Mouse (Mus musculus) heart, embryonic 13.5 days (tissue): ENCODE results near the gene Ddit4. TPM values are rescaled to one million over a fixed set of nuclear protein-coding genes. Genes with fewer than 3 reads are reported as not detected.

Experiments
- ATAC-seq: fragments of 200-750 bp; cut with Nextera tagmentation; 2 replicates; pipeline ENCODE4 v1.8.0; 2017; ENCODE audit warnings: moderate TSS enrichment; ENCODE audit not compliant: insufficient number of reproducible peaks, low FRiP score, low TSS enrichment; ENCODE audit errors: extremely low read depth
- H3K27ac ChIP-seq: fragments of 300-500 bp; sonication (generic); replicated peaks from 2 replicates; pipeline ENCODE4 v1.5.1; 2015; ENCODE audit warnings: moderate library complexity, mild to moderate bottlenecking, inconsistent platforms
- H3K27me3 ChIP-seq: fragments of 300-500 bp; sonication (generic); replicated peaks from 2 replicates; pipeline ENCODE4 v1.6.1; 2015; ENCODE audit warnings: mild to moderate bottlenecking, inconsistent platforms
- H3K36me3 ChIP-seq: fragments of 300-500 bp; sonication (generic); 2 replicates; pipeline ENCODE4 v1.6.1; 2015; ENCODE audit warnings: mild to moderate bottlenecking, inconsistent platforms
- H3K4me1 ChIP-seq: fragments of 300-500 bp; sonication (generic); 2 replicates; pipeline ENCODE4 v1.6.1; 2015; ENCODE audit warnings: inconsistent platforms
- H3K4me2 ChIP-seq: fragments of 300-500 bp; sonication (generic); 2 replicates; pipeline ENCODE4 v1.6.1; 2015; ENCODE audit warnings: inconsistent platforms, mild to moderate bottlenecking, moderate library complexity
- H3K4me3 ChIP-seq: fragments of 300-500 bp; sonication (generic); 2 replicates; pipeline ENCODE4 v1.5.1; 2015; ENCODE audit warnings: moderate library complexity, mild to moderate bottlenecking, inconsistent platforms
- H3K9ac ChIP-seq: fragments of 300-500 bp; sonication (generic); 2 replicates; pipeline ENCODE4 v1.6.1; 2015; ENCODE audit warnings: inconsistent platforms, mild to moderate bottlenecking, moderate library complexity
- H3K9me3 ChIP-seq: fragments of 300-500 bp; sonication (generic); 2 replicates; pipeline ENCODE4 v1.6.1; 2016; ENCODE audit warnings: inconsistent platforms
- WGBS: fragments of 180-500 bp; shearing (Covaris S2); methylation state at CpG from one replicate; pipeline ENCODE4 v1.1.7; 2015; ENCODE audit warnings: mixed read lengths; 5-methylcytosine and 5-hydroxymethylcytosine counted together
- polyA plus RNA-seq: library from polyadenylated mRNA; unstranded; fragments of >200 nt; fragmentation: Nextera tagmentation; extraction: Ambion mirVana; gene quantifications from 2 replicates; pipeline ENCODE4 v1.2.1, GENCODE M21; 2015

Gene Ddit4
- polyA plus RNA-seq, 1 experiment from 2014 or later, result 19.7 TPM

DNA sequence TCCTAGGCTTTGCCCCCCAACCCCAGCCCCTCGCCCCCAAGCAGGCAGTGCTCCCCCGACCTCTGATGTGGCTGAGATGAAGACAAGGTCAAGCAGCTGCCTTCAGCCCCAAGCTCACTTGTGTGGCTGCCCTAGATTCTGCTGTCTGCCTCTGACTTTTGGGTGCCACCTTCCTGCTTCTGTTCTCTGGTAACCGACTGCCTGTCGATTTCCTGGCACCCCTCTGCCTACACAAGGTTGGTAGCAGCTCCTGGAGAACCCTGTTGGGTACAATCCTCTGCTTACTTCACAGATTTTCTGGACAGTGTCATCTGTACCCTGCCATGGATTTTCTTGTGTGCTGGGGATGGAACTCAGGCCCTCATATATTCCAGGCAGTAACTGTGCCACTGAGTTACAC lies 29.7 kb upstream of the Ddit4 start:
- Histone ChIP-seq H3K9me3 (no peaks in the 10 kb centered on the region), H3K9ac (peak overlapping the region; percentile 58; the same call in 1 of the 2 replicates), H3K4me1 (peaks cover 60% of the 10 kb centered on the region), H3K4me3 (no peak overlapping the region), H3K36me3 (peaks cover 11% of the 10 kb centered on the region), H3K4me2 (no peak overlapping the region), H3K27ac (peak overlapping the region; percentile 53), H3K27me3 (no peaks in the 10 kb centered on the region)
- WGBS, result 55% methylated on average over 4 of the region's 4 CpGs
- ATAC-seq, result no peak; the same call in 1 of the 2 replicates

DNA sequence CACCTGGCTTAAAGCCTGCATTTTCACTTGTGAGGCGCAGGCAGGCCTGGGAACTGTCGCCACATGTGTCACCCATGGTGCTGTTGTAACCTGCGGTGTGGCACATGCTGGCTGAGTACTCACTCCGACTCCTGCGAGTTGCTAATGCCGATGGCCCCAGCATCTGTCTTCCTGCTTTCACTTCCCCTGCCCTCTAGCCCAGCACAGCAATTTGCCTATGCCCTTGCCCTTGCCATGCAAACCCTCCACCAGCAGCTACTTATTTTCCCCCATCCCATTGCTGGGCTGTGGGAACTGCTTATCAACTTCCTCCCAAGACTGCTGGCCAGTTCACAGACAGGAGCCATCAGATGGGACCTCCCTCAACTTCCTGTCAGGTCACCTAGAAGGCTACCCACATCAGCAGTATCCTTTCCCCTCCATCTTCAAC lies 29.2 kb upstream of the Ddit4 start:
- ATAC-seq, result 0 out of 2 replicates have a peak, but pooled peaks have one; percentile 32
- H3K4me1 ChIP-seq, result peaks cover 61% of the 10 kb centered on the region
- WGBS, result 63% methylated on average over 6 of the region's 6 CpGs
- H3K9me3 ChIP-seq, result no peaks in the 10 kb centered on the region
- no peak overlapping the region for H3K4me3 ChIP-seq
- H3K9ac ChIP-seq, result no peak overlapping the region
- H3K27me3 ChIP-seq, result no peaks in the 10 kb centered on the region
- no peak overlapping the region for H3K4me2 ChIP-seq
- peaks cover 6% of the 10 kb centered on the region for H3K36me3 ChIP-seq
- peak overlapping the region; percentile 53 for H3K27ac ChIP-seq

GRCm38 (mm10) chr10:59978873-59979743 lies 27.5 kb upstream of the Ddit4 start:
- no peak overlapping the region for H3K4me3 ChIP-seq
- H3K27ac ChIP-seq, result peak overlapping the region; percentile 78
- peak; percentile 34; the same call in 1 of the 2 replicates for ATAC-seq
- no peaks in the 10 kb centered on the region for H3K27me3 ChIP-seq
- 32% methylated on average over 11 of the region's 11 CpGs for WGBS
- H3K9me3 ChIP-seq, result no peaks in the 10 kb centered on the region
- H3K4me1 ChIP-seq, result peaks cover 75% of the 10 kb centered on the region
- no peak overlapping the region for H3K4me2 ChIP-seq
- H3K9ac ChIP-seq, result peak overlapping the region; percentile 33
- 0 out of 2 replicates have a peak, but pooled peaks cover 3% of the 10 kb centered on the region for H3K36me3 ChIP-seq

GRCm38 (mm10) chr10:59978401-59978800 lies 26.8 kb upstream of the Ddit4 start:
- no peaks in the 10 kb centered on the region for H3K9me3 ChIP-seq
- WGBS, result 34% methylated on average over 2 of the region's 2 CpGs
- H3K27me3 ChIP-seq, result no peaks in the 10 kb centered on the region
- peaks cover 78% of the 10 kb centered on the region for H3K4me1 ChIP-seq
- H3K36me3 ChIP-seq, result no peaks in the 10 kb centered on the region
- no peak overlapping the region for H3K4me3 ChIP-seq
- peak overlapping the region; percentile 78 for H3K27ac ChIP-seq
- H3K4me2 ChIP-seq, result no peak overlapping the region
- ATAC-seq, result no peak
- peak overlapping the region; percentile 33; the same call in 1 of the 2 replicates for H3K9ac ChIP-seq

DNA sequence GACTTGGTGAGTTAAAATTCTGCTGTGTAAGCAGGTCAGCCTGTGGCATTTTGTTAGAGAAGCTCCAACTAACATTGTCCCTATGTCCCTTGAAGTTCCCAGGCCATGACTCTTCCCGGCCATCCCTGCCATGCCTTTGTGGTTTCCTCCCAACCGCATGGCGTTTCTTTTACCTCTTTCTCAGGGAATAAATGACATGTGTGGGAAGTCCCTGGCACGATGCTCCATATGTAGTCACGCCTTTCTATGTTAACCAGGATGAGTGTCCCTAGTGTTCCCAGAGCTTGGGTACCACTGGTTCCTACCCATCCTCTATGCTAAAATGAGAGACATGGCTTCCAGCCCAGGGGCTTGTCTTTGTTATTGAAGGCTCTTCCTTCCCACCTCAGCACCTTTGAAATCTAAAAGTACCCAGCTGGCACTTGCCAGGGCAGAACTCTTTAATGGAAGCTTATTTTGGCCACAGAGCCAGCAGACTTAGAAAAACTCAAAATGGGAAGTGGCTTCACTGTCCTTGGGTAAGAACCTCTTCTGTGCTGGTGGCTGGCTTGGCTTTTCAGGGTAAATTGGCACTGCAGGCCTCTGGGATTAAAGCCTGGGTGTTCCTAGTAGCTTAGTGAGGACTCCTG lies 26.2 kb upstream of the Ddit4 start:
- Histone ChIP-seq H3K9ac (peak overlapping the region; percentile 33; the same call in 1 of the 2 replicates), H3K27ac (peak overlapping the region; percentile 78), H3K9me3 (no peaks in the 10 kb centered on the region), H3K4me3 (no peak overlapping the region), H3K4me2 (no peak overlapping the region), H3K27me3 (no peaks in the 10 kb centered on the region), H3K4me1 (peaks cover 82% of the 10 kb centered on the region), H3K36me3 (no peaks in the 10 kb centered on the region)
- 84% methylated on average over 5 of the region's 5 CpGs for WGBS
- ATAC-seq, result no peak

GRCm38 (mm10) chr10:59977141-59977540 lies 25.5 kb upstream of the Ddit4 start:
- no peak for ATAC-seq
- no peak overlapping the region for H3K4me3 ChIP-seq
- WGBS, result 55% methylated on average over 2 of the region's 4 CpGs
- no peaks in the 10 kb centered on the region for H3K9me3 ChIP-seq
- no peak overlapping the region for H3K27ac ChIP-seq
- H3K27me3 ChIP-seq, result no peaks in the 10 kb centered on the region
- H3K36me3 ChIP-seq, result no peaks in the 10 kb centered on the region
- no peak overlapping the region for H3K9ac ChIP-seq
- H3K4me2 ChIP-seq, result no peak overlapping the region
- H3K4me1 ChIP-seq, result peaks cover 80% of the 10 kb centered on the region

- Histone ChIP-seq H3K4me2 (0 out of 2 replicates have a peak overlapping the region, but pooled peaks have one; percentile 6), H3K9me3 (no peaks in the 10 kb centered on the region), H3K27ac (peak overlapping the region; percentile 79), H3K9ac (peak overlapping the region; percentile 57; the same call in 1 of the 2 replicates), H3K4me1 (peaks cover 75% of the 10 kb centered on the region), H3K27me3 (no peaks in the 10 kb centered on the region), H3K36me3 (no peaks in the 10 kb centered on the region), H3K4me3 (no peak overlapping the region)
- 37% methylated on average over 3 of the region's 3 CpGs for WGBS
- no peak for ATAC-seq
Observed at GRCm38 (mm10) chr10:59974786-59975185, 23.2 kb upstream of the Ddit4 start.

- H3K9me3 ChIP-seq, result no peaks in the 10 kb centered on the region
- H3K27me3 ChIP-seq, result no peaks in the 10 kb centered on the region
- H3K4me1 ChIP-seq, result peaks cover 73% of the 10 kb centered on the region
- H3K4me2 ChIP-seq, result 0 out of 2 replicates have a peak overlapping the region, but pooled peaks have one; percentile 6
- H3K4me3 ChIP-seq, result no peak overlapping the region
- 0 out of 2 replicates have a peak, but pooled peaks have one; percentile 17 for ATAC-seq
- 23% methylated on average over 6 of the region's 6 CpGs for WGBS
- no peaks in the 10 kb centered on the region for H3K36me3 ChIP-seq
- peak overlapping the region; percentile 57; the same call in 1 of the 2 replicates for H3K9ac ChIP-seq
- peak overlapping the region; percentile 79 for H3K27ac ChIP-seq
Observed at GRCm38 (mm10) chr10:59974191-59974664, 22.6 kb upstream of the Ddit4 start.

- no peak for ATAC-seq
- no peaks in the 10 kb centered on the region for H3K9me3 ChIP-seq
- no peaks in the 10 kb centered on the region for H3K36me3 ChIP-seq
- WGBS, result 91% methylated on average over 4 of the region's 4 CpGs
- H3K27me3 ChIP-seq, result no peaks in the 10 kb centered on the region
- no peak overlapping the region for H3K9ac ChIP-seq
- no peak overlapping the region for H3K4me2 ChIP-seq
- H3K4me1 ChIP-seq, result peaks cover 65% of the 10 kb centered on the region
- peak overlapping the region; percentile 79 for H3K27ac ChIP-seq
- H3K4me3 ChIP-seq, result no peak overlapping the region
Observed at GRCm38 (mm10) chr10:59973400-59973799, 21.8 kb upstream of the Ddit4 start.

- Histone ChIP-seq H3K27me3 (no peaks in the 10 kb centered on the region), H3K4me1 (peaks cover 61% of the 10 kb centered on the region), H3K4me2 (no peak overlapping the region), H3K9me3 (no peaks in the 10 kb centered on the region), H3K27ac (0 out of 2 replicates have a peak overlapping the region, but pooled peaks have one; percentile 46), H3K4me3 (no peak overlapping the region), H3K36me3 (no peaks in the 10 kb centered on the region), H3K9ac (no peak overlapping the region)
- no peak for ATAC-seq
- WGBS, result 82% methylated on average over 6 of the region's 6 CpGs
Observed at GRCm38 (mm10) chr10:59972999-59973398, 21.4 kb upstream of the Ddit4 start.

DNA sequence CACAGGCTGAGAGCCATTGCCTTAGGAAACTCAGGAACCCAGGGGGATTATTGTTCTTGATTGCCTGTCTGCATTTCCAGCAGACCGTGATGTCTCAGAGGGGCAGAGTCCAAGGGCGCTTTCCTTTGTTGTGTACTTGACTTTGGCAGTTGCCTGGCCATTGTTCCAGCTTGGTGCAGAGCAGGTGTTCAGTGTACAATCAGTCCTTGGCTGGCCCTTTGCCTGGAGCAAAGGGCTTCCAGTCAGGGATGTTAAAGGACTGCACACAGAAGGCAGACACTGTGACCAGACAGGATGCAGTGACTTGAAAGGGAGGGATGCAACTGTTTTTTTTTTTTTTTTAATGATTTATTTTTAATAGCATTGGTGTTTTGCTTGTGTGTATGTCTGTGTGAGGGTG lies 20.9 kb upstream of the Ddit4 start:
- no peak overlapping the region for H3K4me2 ChIP-seq
- H3K36me3 ChIP-seq, result no peaks in the 10 kb centered on the region
- H3K9ac ChIP-seq, result no peak overlapping the region
- H3K9me3 ChIP-seq, result no peaks in the 10 kb centered on the region
- no peaks in the 10 kb centered on the region for H3K27me3 ChIP-seq
- H3K27ac ChIP-seq, result 0 out of 2 replicates have a peak overlapping the region, but pooled peaks have one; percentile 46
- WGBS, result 64% methylated on average over 2 of the region's 2 CpGs
- H3K4me3 ChIP-seq, result no peak overlapping the region
- H3K4me1 ChIP-seq, result peaks cover 61% of the 10 kb centered on the region
- ATAC-seq, result no peak
